Comparison of ENCODE assay signal across 8 mouse cellular contexts in the genomic region with DNA sequence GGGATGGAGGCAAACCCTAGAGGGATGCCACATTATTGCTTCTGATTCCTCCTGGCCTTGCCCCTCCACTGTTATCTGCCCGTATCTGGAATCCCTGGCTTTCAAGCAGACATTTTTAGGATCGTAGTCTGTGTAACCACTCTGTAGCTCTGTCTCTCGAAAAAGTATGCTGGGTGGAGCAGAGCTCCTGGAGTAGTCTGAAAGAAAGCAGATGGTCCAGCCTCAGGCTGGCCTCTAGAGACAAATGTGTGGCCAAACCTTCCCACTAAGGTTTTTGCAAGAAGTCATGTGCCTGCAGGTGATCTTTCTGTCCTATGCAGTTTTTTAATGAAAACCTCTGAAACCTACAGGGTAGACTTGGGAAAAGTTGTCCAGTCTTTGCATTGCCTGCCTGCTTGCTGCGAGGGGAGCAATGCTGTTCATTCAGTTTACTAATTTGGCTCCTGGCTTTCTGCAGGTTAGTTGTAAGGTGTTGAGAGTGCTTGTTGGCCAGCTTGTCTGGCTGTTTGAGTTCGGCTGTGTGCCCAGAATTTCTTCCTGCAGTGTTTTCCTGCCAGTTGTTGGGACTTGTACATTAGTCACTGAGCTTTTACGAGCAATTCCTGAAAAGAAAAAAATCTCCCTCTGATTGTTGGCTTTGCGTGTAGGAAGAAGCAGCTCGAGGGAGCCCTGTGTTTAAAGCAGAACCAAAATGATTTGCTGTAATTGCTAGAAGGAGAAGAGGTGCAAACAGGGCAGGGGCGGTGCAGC. TPM values are rescaled to one million over a fixed set of nuclear protein-coding genes. Genes with fewer than 3 reads are reported as not detected.
DNase-seq lines count a peak whose midpoint lies in the region; ATAC-seq and TF ChIP-seq lines count a peak whose summit lies in the region.

No protein-coding gene starts in this region.

- ATAC-seq in heart, postnatal 0 days (ENCODE audit: insufficient read depth, low read depth): no peak
- ATAC-seq in inflammation-experienced regulatory T-cells, adult 6 months: no peak

- no peak overlapping the region for H3K27ac ChIP-seq in brown adipose tissue, adult 24 weeks (replicated peaks; ENCODE audit: low read depth, low read length)
- peak overlapping the region; percentile 98 for H3K27ac ChIP-seq in heart, postnatal 0 days (ENCODE audit: low read depth)

- 13% methylated on average over 9 of the region's 9 CpGs for WGBS in heart, postnatal 0 days

- TF ChIP-seq EP300 in heart, postnatal 0 days (IDR thresholded peaks at IDR 0.05; ENCODE audit: low read depth): no peak

- H3K9ac ChIP-seq in heart, postnatal 0 days (replicated peaks; ENCODE audit: low read depth, low read length): peak overlapping the region; percentile 97; the same call in 1 of the 2 replicates

- peak overlapping the region; percentile 65 for H3K4me3 ChIP-seq in brown adipose tissue, adult 24 weeks (ENCODE audit: insufficient read depth, low read depth, low read length)
- H3K4me3 ChIP-seq in heart, postnatal 0 days (ENCODE audit: low read depth, low read length): peak overlapping the region; percentile 94

- peaks cover 18% of the 10 kb centered on the region for H3K4me1 ChIP-seq in brown adipose tissue, adult 24 weeks (ENCODE audit: control insufficient read depth, insufficient read depth, insufficient read length, low read length)
- H3K4me1 ChIP-seq in heart, postnatal 0 days (ENCODE audit: control insufficient read depth, insufficient read depth): peaks cover 54% of the 10 kb centered on the region

- no peaks in the 10 kb centered on the region for H3K36me3 ChIP-seq in heart, postnatal 0 days (replicated peaks; ENCODE audit: control insufficient read depth, insufficient read depth, low read length)

- H3K27me3 ChIP-seq in heart, postnatal 0 days (ENCODE audit: control insufficient read depth, insufficient read depth, low read length): no peaks in the 10 kb centered on the region

- peak; percentile 22 to 35 for DNase-seq in layer of hippocampus, adult 18-20 months (ENCODE audit: low spot score in 2 of 2)
- no peak for DNase-seq in layer of hippocampus, postnatal 36 days
- DNase-seq in heart, postnatal 0 days (ENCODE audit: low spot score): peak; percentile 60
- DNase-seq in kidney, postnatal 25 days: peak; percentile 63 to 68
- DNase-seq in lung, postnatal 4 days: peak; percentile 39 to 66
- no peak for DNase-seq in c-Kit-positive CD71-positive TER-119-positive erythroid progenitor cells, embryonic 14.5 days (ENCODE audit: low spot score)

- peak overlapping the region; percentile 87 for H3K4me2 ChIP-seq in heart, postnatal 0 days (ENCODE audit: low read depth, low read length)

- no peaks in the 10 kb centered on the region for H3K9me3 ChIP-seq in heart, postnatal 0 days (replicated peaks; ENCODE audit: control insufficient read depth, low read length)

- TF ChIP-seq CTCF in heart, postnatal 0 days (IDR thresholded peaks at IDR 0.05; ENCODE audit: low read depth): no peak

RNA-seq across cellular contexts. Expression of gene Hic2, which starts 1.7 kb away (rescaled TPM):
- 1 to 10 TPM; 4.9 to 6.0 TPM for total RNA-seq in layer of hippocampus, adult 18-20 months (2021)
- 1 to 10 TPM; 4.5 to 5.9 TPM for total RNA-seq in layer of hippocampus, postnatal 36 days (2021)
- polyA plus RNA-seq in brown adipose tissue, adult 24 weeks (2012; ENCODE audit: insufficient read depth, insufficient read length, missing spikeins): 0.54 and 0.71 TPM in 2 replicates
- total RNA-seq in heart, postnatal 0 days (2014; rRNA removed; ENCODE audit: low replicate concordance): 8.0 and 14.7 TPM in 2 replicates
- polyA plus RNA-seq in heart, postnatal 0 days (2015; fragmentation: Nextera tagmentation; extraction: Ambion mirVana): 2.9 and 3.0 TPM in 2 replicates
- polyA plus RNA-seq in inflammation-experienced regulatory T-cells, adult 6 months (2017; shearing (Covaris generic)): 1 to 10 TPM in 1 of 3 experiments, under 1 TPM in 2; 0.72 to 1.8 (median 0.83) TPM

RNA-seq across cellular contexts. Expression of gene Rimbp3, which starts 26.7 kb away (rescaled TPM):
- total RNA-seq in layer of hippocampus, adult 18-20 months (2021): 1 to 10 TPM; 3.4 to 3.7 TPM
- 1 to 10 TPM; 3.0 to 3.5 TPM for total RNA-seq in layer of hippocampus, postnatal 36 days (2021)
- polyA plus RNA-seq in brown adipose tissue, adult 24 weeks (2012; ENCODE audit: insufficient read depth, insufficient read length, missing spikeins): not detected in 2 replicates
- total RNA-seq in heart, postnatal 0 days (2014; rRNA removed; ENCODE audit: low replicate concordance): 0.15 and 0.61 TPM in 2 replicates
- polyA plus RNA-seq in heart, postnatal 0 days (2015; fragmentation: Nextera tagmentation; extraction: Ambion mirVana): 0.11 and 0.14 TPM in 2 replicates
- under 1 TPM in 1 of 3 experiments, not detected in 2; 0.07 TPM for polyA plus RNA-seq in inflammation-experienced regulatory T-cells, adult 6 months (2017; shearing (Covaris generic))

RNA-seq across cellular contexts. Expression of gene Ube2l3, which starts 32.6 kb away (rescaled TPM):
- 100 to 1,000 TPM; 148 to 155 TPM for total RNA-seq in layer of hippocampus, adult 18-20 months (2021)
- 100 to 1,000 TPM; 157 to 159 TPM for total RNA-seq in layer of hippocampus, postnatal 36 days (2021)
- 142 and 156 TPM in 2 replicates for polyA plus RNA-seq in brown adipose tissue, adult 24 weeks (2012; ENCODE audit: insufficient read depth, insufficient read length, missing spikeins)
- 62.5 and 79.2 TPM in 2 replicates for total RNA-seq in heart, postnatal 0 days (2014; rRNA removed; ENCODE audit: low replicate concordance)
- 254 and 255 TPM in 2 replicates for polyA plus RNA-seq in heart, postnatal 0 days (2015; fragmentation: Nextera tagmentation; extraction: Ambion mirVana)
- polyA plus RNA-seq in inflammation-experienced regulatory T-cells, adult 6 months (2017; shearing (Covaris generic)): 100 to 1,000 TPM; 241 to 356 (median 330) TPM

RNA-seq across cellular contexts. Expression of gene Tmem191c, which starts 40.8 kb away (rescaled TPM):
- 100 to 1,000 TPM in 1 of 2 experiments, 10 to 100 TPM in 1; 82.4 to 100 TPM for total RNA-seq in layer of hippocampus, adult 18-20 months (2021)
- total RNA-seq in layer of hippocampus, postnatal 36 days (2021): 100 to 1,000 TPM in 1 of 2 experiments, 10 to 100 TPM in 1; 91.2 to 112 TPM
- polyA plus RNA-seq in brown adipose tissue, adult 24 weeks (2012; ENCODE audit: insufficient read depth, insufficient read length, missing spikeins): not detected in 2 replicates
- total RNA-seq in heart, postnatal 0 days (2014; rRNA removed; ENCODE audit: low replicate concordance): 10.8 and 12.7 TPM in 2 replicates
- polyA plus RNA-seq in heart, postnatal 0 days (2015; fragmentation: Nextera tagmentation; extraction: Ambion mirVana): 8.0 and 9.1 TPM in 2 replicates
- polyA plus RNA-seq in inflammation-experienced regulatory T-cells, adult 6 months (2017; shearing (Covaris generic)): 10 to 100 TPM; 16.9 to 42.0 (median 36.2) TPM

Comparison
In these comparisons a context has a peak if more than half of its experiments do, and no peak if none do; other contexts are left out.
1. DNase-seq: peak in layer of hippocampus, adult 18-20 months (2 of 2), heart, postnatal 0 days (single experiment), kidney, postnatal 25 days (2 of 2) and lung, postnatal 4 days (2 of 2); none in layer of hippocampus, postnatal 36 days (0 of 2) and c-Kit-positive CD71-positive TER-119-positive erythroid progenitor cells, embryonic 14.5 days (single experiment).